Mouse (Mus musculus) G1E (cell line): Measurements from ENCODE around the gene Ugt1a7c.

Experiments
- CTCF ChIP-seq: IDR thresholded peaks from 2 replicates; pipeline ENCODE4 v1.5.1; 2012; ENCODE audit warnings: low read depth, low read length, inconsistent platforms, mixed read lengths
- GATA1 ChIP-seq: IDR thresholded peaks from 2 replicates; pipeline ENCODE4 v1.6.1; 2012; ENCODE audit warnings: borderline replicate concordance, low read length, inconsistent platforms, mixed read lengths
- POLR2AphosphoS5 ChIP-seq: IDR thresholded peaks from 2 replicates; pipeline ENCODE4 v1.6.1; 2012; ENCODE audit warnings: low read depth, low read length, inconsistent platforms; ENCODE audit not compliant: insufficient replicate concordance
- TAL1 ChIP-seq: conservative IDR thresholded peaks from 2 replicates; pipeline ENCODE4 v1.6.1; 2012; ENCODE audit warnings: low read depth, low read length, inconsistent platforms, mixed read lengths

GRCm38 (mm10) chr1:88257681-88258080, 162.8 kb downstream of the Ugt1a7c start:
- no peak for TF ChIP-seq GATA1
- TF ChIP-seq TAL1, result no peak
- no peak for TF ChIP-seq CTCF
- TF ChIP-seq POLR2AphosphoS5, result no peak
